Mouse (Mus musculus) layer of hippocampus, adult 9-10 months (tissue): Measurements from ENCODE around the gene Pole2.
A peak's percentile ranks its signal among the peaks of the same experiment; 100 is the strongest.
"Not testable (repeated sequence)": the region's sequence is repeated elsewhere in the genome, so short reads cannot be mapped to it uniquely, and the experiment has no call there.

Experiments
- DNase-seq: peaks from one replicate; pipeline ENCODE4 v3.0.0; 2022; ENCODE audit warnings: low spot score

The Pole2 gene

DNA sequence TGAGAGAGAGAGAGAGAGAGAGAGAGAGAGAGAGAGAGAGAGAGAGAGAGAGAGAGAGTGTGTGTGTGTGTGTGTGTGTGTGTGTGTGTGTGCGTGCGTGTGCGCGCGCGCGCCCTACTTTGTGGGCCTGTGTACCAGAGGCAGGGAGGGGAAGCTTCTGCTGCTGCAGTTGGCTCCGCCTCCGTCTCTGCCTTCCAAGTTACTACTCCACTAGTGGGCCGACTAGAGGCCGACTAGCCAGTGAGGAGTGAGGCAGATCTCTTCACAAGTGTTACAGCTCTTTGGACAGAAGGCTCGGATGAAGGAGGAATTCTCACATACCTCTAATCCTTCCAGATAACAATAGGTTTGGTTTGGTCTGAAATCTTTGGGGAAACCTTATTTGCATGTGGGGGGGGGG, 48.6 kb downstream of the Pole2 start:
- DNase-seq = no peak

- no peak for DNase-seq
These were observed 50.5 kb downstream of the Pole2 start for GRCm38 (mm10) chr12:69177526-69177925.

DNA sequence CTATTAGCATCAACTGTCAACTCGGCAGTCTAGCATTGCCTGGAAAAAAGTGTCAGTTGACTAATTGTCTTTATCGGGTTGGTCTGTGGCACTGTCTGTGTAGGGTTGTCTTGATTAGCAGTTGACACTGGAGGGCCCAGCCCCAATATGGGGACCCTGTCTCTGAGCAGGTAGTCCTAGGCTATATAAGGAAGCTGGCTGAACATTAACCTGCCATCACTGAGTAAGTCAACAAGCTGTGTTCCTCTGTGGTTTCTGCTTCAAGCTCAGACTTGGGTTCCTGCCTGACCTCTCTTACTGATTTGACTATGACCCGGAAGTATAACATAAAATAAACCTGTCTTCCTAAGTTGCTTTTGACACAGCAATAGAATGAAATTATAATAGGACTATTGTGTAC, 52.0 kb downstream of the Pole2 start:
- no peak for DNase-seq

DNA sequence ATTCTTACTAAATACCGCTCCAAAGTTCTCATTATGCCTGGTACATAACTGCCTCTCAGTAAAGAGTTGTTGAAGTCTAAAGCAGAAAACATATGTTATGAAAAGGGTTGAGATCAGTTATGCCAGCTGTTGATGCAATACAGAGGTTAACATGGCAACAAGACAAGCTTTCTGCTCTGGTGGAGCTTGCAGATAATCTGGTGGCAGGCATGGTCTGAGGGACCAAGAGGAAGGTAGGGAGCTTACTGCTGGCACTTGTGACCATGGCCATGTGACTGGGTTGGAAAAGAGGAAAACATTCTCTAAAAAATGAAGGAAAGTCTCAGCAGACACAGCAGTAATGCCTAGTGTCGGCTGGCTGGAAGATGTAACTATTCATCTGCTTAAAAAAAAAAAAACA, 56.7 kb downstream of the Pole2 start:
- DNase-seq = no peak

DNA sequence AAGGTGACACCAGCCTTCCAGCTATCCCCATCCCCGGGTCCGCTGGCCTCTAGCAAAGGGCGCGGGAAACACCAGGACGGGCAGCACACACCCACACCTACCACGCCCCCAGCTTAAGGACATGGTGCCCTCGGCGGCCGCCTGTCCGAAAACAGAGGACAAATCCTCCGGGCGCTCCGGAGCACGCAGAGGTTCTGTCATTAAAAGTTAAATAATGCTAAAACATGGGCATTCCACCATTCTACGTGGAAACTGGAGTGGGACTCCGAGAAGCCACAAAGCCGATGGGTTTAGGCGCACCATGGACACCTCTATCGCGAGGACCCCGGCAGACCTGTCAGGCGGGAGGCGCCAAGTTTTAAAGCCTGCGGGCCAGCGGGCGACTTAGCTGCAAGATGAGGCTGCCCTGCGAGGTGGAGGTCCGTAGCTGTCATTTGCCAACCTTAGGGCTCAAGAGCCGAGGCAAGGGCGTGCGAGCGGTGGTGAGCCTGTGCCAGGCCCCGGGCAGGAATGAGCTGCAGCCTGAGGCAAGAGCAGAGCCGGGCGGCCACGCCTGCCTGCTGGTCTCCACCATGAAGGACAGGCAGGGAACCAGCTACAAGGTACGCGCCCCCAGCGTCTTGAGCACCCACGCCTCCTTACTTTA, 59.4 kb downstream of the Pole2 start, which contains the start of gene Lrr1:
Gene Lrr1 (plus strand): TSS at position 354 of the 646 bp plus-strand sequence.
- peak; percentile 95 for DNase-seq

GRCm38 (mm10) chr12:69167656-69168460, 60.1 kb downstream of the Pole2 start:
- DNase-seq = no peak

GRCm38 (mm10) chr12:69166861-69167581, 61.0 kb downstream of the Pole2 start:
- not testable (repeated sequence) for DNase-seq

DNA sequence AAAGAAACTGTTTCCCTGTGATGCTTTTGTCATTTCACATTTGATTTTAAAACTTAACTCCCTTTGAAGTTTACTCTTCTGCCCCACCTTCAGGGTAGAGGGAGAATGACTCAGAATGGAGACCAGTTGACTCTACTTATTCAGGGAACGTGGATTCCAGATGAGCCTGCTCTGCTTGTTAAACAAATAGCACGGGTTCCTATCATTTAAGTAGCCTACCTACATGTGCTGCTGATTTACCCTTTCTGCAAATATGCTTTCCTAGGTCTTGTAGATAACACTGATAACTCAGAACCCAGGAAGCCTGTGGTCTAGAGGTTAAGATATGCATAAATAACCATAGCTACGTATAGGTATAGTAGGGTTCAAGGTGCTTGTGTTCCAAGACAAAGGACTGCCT, 63.1 kb downstream of the Pole2 start:
- DNase-seq = no peak

GRCm38 (mm10) chr12:69163586-69163985, 64.4 kb downstream of the Pole2 start:
- DNase-seq = not testable (repeated sequence)

GRCm38 (mm10) chr12:69160677-69161076, 67.3 kb downstream of the Pole2 start:
- DNase-seq = not testable (repeated sequence)

- DNase-seq = peak; percentile 54
These were observed 68.4 kb downstream of the Pole2 start for GRCm38 (mm10) chr12:69159578-69159940.

DNA sequence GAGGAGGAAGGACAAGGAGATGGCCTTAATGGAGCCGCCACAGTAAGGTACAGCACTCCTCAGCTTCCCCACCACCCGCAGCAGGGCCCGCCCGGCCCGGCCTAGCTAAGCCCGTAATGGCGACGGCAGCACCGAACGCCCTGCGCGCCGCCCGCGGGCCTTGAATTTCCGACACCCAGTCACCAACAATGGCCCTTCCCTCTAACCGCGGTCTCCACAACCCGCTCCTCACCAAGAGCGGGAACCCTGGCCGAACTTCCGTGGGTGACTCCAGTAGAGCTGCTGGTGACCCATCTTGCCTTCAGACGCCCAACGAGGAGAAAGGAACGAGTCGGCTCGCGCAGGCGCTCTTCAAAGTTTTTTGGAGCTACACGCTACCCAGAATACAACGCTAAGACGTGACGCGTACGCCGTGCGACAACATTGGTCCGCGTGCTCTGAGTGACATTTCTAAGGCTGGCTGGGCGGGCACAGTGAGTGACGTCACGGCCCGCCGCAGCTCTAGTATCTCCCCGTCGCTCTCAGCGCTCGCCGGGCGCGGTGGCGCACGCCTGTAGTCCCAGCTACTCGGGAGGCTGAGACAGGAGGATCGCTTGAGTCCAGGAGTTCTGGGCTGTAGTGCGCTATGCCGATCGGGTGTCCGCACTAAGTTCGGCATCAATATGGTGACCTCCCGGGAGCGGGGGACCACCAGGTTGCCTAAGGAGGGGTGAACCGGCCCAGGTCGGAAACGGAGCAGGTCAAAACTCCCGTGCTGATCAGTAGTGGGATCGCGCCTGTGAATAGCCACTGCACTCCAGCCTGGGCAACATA, 69.0 kb downstream of the Pole2 start, which contains the start of gene Rps29:
Gene Rps29 (minus strand): TSS at position 422 of the 813 bp plus-strand sequence.
- peak; percentile 97 for DNase-seq

- DNase-seq = no peak
These were observed 69.6 kb downstream of the Pole2 start for GRCm38 (mm10) chr12:69158366-69158764.

GRCm38 (mm10) chr12:69157107-69157506, 70.9 kb downstream of the Pole2 start:
- DNase-seq = no peak

- DNase-seq = no peak
These were observed 71.6 kb downstream of the Pole2 start for GRCm38 (mm10) chr12:69156436-69156835.

DNA sequence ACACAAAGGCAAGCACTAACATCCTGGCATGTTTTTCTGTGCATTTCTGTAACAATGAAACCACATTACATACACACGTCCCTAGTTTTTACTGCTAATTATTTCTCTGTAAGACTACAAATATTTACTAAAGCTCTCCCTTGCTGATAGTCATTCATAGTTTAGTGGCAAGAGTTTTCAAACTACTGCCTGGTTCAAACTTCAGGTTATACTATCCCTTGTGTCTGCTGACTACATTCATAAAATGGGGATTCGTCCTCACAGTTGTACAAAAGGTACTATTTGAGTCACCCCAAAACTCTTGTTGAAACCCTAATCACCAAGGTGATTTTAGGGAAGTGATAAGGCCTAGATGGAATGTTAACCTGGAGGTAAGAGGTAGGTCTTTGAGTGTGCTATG, 72.1 kb downstream of the Pole2 start:
- DNase-seq = no peak
